Mouse (Mus musculus): ENCODE data around the gene Rad1. TPM values are rescaled to one million over a fixed set of nuclear protein-coding genes. Genes with fewer than 3 reads are reported as not detected.

The Rad1 gene
- total RNA-seq (2018; cell fraction: chromatin; rRNA removed) = 10 to 100 TPM in 4 of 26 experiments, 1 to 10 TPM in 21, under 1 TPM in 1; 0.81 to 13.0 (median 5.4) TPM
- total RNA-seq (2018; cell fraction: cytosol; rRNA removed) = 1 to 10 TPM; 1.9 to 8.2 (median 5.9) TPM
- 10 to 100 TPM in 9 of 26 experiments, 1 to 10 TPM in 17; 1.3 to 13.8 (median 6.1) TPM for total RNA-seq (2018; cell fraction: nucleus; rRNA removed)
- 3.5 to 9.9 TPM (median 7.1 TPM) in 3 replicates for polyA plus RNA-seq (2018)

DNA sequence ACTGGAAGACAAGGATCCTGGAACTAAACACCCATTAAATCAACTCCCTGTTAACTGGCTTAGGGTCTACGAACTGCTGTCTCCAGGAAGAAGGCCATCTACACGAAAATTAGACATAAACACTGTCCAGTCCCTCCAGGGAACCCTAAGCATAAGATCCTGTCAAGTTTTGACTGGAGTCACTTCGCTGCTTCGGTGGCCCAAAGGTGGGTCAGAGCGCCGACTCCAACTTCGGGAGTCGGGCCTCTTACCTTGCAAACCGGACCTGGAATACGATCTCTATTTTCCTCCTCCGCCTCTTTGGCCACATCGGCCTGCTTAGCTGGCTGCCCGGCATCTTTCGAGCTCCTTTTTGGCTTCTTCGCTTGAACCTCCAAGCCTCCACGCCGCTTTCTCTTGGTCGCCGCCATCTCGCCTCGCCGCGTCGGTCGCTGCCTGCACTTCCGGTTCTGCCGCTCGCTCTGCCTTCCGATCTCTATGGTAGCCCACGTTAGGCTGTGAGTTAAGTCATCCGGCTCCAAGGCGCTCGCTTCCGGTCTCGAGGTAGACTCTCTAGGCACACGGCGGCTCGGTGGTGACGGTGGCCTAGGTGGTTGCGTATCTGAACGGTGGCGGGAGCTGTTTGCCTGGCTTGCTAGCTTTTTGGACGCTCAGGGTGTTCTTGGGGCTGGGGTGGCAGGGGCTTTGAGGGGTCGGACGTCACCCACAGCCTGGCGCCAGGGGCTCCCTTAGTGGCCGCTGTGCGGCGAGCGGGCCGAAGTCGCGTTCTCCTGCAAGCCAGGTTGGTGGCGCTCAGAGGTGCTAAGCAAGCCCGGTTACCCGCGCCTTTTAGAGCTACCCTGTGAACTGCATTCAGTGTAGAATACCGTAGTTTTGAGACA, at the start of gene Rad1, which contains the start of gene Brix1:
TSS of gene Rad1 (plus strand) at position 535 of the 881 bp plus-strand sequence.
TSS of gene Brix1 (minus strand) at position 464 of the 881 bp plus-strand sequence.
- under 1% methylated on average over 57 of the region's 58 CpGs for WGBS (ENCODE audit: missing documents)
- Histone ChIP-seq H3K4me3 (ENCODE audit: inconsistent target) (peak within 1 kb of the TSS; percentile 99), H3K36me3 (ENCODE audit: inconsistent target) (peaks cover 9% of the 10 kb centered on the region; the same call in 1 of the 2 replicates), H3K27ac (peak within 1 kb of the TSS; percentile 54), H3K79me2 (ENCODE audit: inconsistent target) (peaks cover 41% of the 10 kb centered on the region)

DNA sequence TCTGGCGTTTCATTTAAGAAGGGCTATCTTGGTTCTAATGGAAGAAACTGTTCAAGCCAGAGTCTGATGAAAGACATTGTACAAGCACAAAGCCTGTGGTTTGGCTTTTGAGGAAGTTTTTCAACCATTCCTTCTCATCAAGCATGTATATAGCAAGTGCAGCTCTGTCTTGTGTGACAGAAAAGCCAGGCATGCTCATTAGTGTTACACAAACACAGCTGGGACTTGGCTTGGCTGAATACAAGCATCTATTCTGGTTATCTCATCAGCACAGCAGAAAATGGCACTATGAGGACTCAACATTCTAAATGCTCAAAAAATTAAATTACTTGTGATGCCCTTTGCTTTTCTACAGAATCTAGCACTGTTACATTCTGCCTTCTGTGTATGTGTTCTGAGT, 48.9 kb upstream of the Rad1 start:
- Histone ChIP-seq H3K4me3 (ENCODE audit: inconsistent target) (no peak overlapping the region), H3K27ac (no peak overlapping the region), H3K79me2 (ENCODE audit: inconsistent target) (no peaks in the 10 kb centered on the region), H3K36me3 (ENCODE audit: inconsistent target) (no peaks in the 10 kb centered on the region; the same call in 1 of the 2 replicates)
- 50% methylated on average over 1 of the region's 1 CpGs for WGBS (ENCODE audit: missing documents)

DNA sequence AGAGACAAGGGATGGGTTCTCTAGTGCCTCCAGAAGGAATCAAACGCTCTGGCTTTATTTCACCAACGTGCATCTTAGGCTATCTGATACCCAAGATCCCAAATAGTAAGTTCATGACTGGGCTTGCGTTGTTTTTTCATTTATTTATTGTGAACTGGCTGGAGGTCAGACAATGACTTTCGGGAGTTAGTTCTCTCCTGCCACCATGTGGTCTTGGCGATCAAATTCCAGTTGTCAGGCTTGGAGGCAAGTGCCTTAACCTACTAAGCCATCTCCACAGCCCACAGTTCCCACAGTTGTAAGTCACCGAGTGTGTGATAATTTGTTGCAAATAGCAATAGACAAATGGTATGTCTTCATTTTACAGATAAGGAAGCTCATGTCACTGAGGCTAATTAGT, 45.9 kb upstream of the Rad1 start:
- Histone ChIP-seq H3K4me3 (ENCODE audit: inconsistent target) (no peak overlapping the region), H3K27ac (no peak overlapping the region), H3K79me2 (ENCODE audit: inconsistent target) (no peaks in the 10 kb centered on the region), H3K36me3 (ENCODE audit: inconsistent target) (peaks cover 4% of the 10 kb centered on the region; the same call in 1 of the 2 replicates)
- WGBS (ENCODE audit: missing documents) = 97% methylated on average over 6 of the region's 6 CpGs

DNA sequence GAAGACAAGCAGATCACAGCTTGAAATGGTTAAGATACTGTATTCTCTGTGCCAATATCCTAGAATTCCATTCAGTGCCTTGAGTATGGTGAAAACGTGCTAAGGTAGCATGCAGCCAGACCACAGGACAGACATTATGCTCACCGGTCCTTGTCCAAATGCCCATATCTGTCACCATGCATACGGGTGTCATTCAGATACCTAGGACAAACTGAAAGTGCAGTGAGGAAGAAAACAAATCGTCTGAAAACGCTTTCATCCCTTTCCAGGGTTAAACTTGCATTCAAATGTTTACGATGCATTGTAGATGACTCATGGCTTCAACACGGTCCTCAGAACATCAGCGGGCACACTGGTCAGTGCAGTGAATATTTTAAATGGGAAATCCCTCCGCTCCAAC, 44.3 kb upstream of the Rad1 start:
- Histone ChIP-seq H3K27ac (no peak overlapping the region), H3K36me3 (ENCODE audit: inconsistent target) (peaks cover 6% of the 10 kb centered on the region; the same call in 1 of the 2 replicates), H3K4me3 (ENCODE audit: inconsistent target) (no peak overlapping the region), H3K79me2 (ENCODE audit: inconsistent target) (no peaks in the 10 kb centered on the region)
- 88% methylated on average over 9 of the region's 9 CpGs for WGBS (ENCODE audit: missing documents)

DNA sequence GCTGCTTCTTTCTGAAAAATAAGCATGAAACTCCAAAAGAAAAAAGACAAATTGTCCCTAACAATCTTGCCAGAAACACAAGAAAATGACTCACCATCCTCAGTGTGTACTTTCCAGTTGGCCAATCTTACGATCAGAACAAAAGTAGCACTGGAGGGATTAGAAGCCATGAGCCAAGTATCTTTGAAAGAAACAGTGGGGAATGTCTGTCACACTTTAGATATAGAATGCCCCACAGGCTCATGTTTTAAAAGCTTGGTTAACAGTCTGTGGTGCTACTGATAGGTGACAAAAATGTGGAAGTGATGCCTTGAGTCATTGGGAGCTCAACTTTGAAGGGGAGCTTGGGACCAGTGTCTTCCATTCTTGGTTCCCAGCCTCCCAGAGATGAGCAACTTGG, 43.5 kb upstream of the Rad1 start:
- 100% methylated on average over 1 of the region's 1 CpGs for WGBS (ENCODE audit: missing documents)
- Histone ChIP-seq H3K36me3 (ENCODE audit: inconsistent target) (peaks cover 8% of the 10 kb centered on the region; the same call in 1 of the 2 replicates), H3K4me3 (ENCODE audit: inconsistent target) (no peak overlapping the region), H3K79me2 (ENCODE audit: inconsistent target) (no peaks in the 10 kb centered on the region), H3K27ac (no peak overlapping the region)

DNA sequence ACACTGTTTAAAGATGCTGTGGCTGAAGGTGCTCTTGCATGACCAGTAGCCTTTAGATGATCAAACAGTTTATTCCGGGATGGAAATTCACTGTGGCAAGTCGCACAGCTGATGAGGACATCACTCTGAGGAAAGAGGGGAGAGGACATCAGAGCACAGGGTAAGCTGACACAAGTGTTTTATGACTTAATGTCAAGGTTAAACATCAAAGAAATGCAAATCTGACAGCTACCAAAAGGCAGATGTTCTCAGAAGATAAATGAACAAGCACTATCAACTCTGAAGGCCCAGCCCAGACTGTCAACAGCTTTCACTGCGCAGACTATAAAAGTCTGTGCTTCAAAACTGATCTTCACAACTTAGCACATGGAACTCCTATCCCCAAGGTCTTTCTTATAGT, 38.7 kb upstream of the Rad1 start:
- WGBS (ENCODE audit: missing documents) = 88% methylated on average over 3 of the region's 3 CpGs
- H3K27ac ChIP-seq = no peak overlapping the region
- no peaks in the 10 kb centered on the region for H3K79me2 ChIP-seq (ENCODE audit: inconsistent target)
- no peak overlapping the region for H3K4me3 ChIP-seq (ENCODE audit: inconsistent target)
- H3K36me3 ChIP-seq (ENCODE audit: inconsistent target) = peaks cover 25% of the 10 kb centered on the region; the same call in 1 of the 2 replicates

DNA sequence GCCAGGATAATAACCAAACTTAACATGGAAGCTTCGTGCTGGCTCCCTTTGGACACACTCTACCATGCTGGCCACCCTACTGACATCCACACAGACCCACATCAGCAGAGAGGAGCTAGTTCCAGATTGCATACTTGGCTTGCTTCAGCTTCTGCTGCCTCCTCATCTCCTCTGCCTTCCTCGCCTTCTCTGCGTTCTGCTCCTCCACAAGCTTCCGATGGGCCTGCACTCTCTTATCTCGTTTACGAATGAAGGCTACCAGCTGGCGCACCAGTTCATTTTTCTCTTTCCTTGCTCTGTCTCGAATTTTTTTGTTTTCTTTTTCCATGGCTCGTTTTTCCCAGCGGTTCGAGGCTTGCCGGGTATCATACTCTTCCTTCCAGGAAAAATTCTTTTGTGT, 24.8 kb upstream of the Rad1 start:
- peaks cover 26% of the 10 kb centered on the region for H3K36me3 ChIP-seq (ENCODE audit: inconsistent target)
- peaks cover 18% of the 10 kb centered on the region; the same call in 1 of the 2 replicates for H3K79me2 ChIP-seq (ENCODE audit: inconsistent target)
- no peak overlapping the region for H3K27ac ChIP-seq
- H3K4me3 ChIP-seq (ENCODE audit: inconsistent target) = no peak overlapping the region
- 92% methylated on average over 10 of the region's 12 CpGs for WGBS (ENCODE audit: missing documents)

DNA sequence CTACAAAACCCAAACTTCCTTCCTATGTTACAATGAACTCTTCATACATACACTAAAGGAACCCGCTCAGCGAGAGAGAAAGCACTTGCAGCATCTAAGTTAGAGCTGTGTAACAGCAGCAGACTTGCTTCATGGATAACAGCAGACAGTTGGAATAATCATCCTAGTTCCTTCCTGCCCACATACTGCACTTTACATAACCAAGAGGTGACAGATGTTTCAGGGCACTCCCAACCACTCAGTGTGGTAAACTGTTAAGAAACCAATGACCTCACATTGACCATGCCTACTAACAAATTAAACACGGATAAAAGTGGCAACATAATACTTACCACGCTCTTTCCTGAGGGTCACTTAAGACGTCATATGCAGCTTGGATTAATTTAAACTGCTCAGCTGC, 22.3 kb upstream of the Rad1 start:
- Histone ChIP-seq H3K4me3 (ENCODE audit: inconsistent target) (no peak overlapping the region), H3K79me2 (ENCODE audit: inconsistent target) (peaks cover 44% of the 10 kb centered on the region), H3K36me3 (ENCODE audit: inconsistent target) (peaks cover 26% of the 10 kb centered on the region), H3K27ac (no peak overlapping the region)
- 78% methylated on average over 5 of the region's 5 CpGs for whole genome bisulfite sequencing (ENCODE audit: missing documents)

DNA sequence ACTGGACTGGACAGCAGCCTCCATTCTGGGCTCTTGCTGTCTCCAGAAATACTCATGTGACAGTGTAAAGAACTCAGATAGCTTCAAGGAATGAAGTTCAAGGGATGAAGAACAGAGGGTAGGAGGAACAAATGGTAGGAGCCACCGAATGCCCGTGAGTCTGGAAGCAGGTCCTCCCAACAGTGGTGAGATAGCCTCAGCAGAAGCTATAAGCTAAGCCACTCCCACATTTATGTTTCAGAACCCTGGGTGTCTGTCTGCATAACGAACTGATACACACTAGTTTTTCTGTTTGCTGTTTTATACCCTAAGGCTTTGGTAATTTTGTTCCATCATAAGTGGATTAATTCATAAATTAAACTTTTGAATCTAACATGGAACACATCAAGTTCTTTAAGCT, 21.1 kb upstream of the Rad1 start:
- Histone ChIP-seq H3K79me2 (ENCODE audit: inconsistent target) (peaks cover 55% of the 10 kb centered on the region), H3K4me3 (ENCODE audit: inconsistent target) (no peak overlapping the region), H3K27ac (no peak overlapping the region), H3K36me3 (ENCODE audit: inconsistent target) (peaks cover 23% of the 10 kb centered on the region)
- 88% methylated on average over 3 of the region's 3 CpGs for WGBS (ENCODE audit: missing documents)

DNA sequence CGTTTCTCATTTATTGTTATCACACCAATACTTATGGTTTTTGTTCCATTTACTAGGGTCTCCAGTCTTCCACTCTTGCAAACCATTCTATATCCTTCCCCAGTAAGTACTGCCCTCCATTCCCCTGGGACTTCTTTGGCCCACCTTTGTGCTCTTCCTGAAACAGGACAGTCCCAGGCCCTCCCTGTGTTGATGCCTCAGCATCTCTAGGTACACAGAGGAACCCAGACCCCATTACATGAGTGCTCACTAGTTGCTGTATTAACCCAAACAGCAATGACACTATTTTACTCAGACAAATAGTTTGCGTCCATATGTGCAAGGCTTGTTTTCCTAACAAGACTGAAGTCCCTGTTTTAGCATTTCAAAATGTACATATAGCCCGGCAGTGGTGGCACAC, 17.1 kb upstream of the Rad1 start:
- Histone ChIP-seq H3K79me2 (ENCODE audit: inconsistent target) (peaks cover 56% of the 10 kb centered on the region), H3K36me3 (ENCODE audit: inconsistent target) (no peaks in the 10 kb centered on the region), H3K27ac (no peak overlapping the region), H3K4me3 (ENCODE audit: inconsistent target) (no peak overlapping the region)
- 97% methylated on average over 3 of the region's 3 CpGs for whole genome bisulfite sequencing (ENCODE audit: missing documents)

DNA sequence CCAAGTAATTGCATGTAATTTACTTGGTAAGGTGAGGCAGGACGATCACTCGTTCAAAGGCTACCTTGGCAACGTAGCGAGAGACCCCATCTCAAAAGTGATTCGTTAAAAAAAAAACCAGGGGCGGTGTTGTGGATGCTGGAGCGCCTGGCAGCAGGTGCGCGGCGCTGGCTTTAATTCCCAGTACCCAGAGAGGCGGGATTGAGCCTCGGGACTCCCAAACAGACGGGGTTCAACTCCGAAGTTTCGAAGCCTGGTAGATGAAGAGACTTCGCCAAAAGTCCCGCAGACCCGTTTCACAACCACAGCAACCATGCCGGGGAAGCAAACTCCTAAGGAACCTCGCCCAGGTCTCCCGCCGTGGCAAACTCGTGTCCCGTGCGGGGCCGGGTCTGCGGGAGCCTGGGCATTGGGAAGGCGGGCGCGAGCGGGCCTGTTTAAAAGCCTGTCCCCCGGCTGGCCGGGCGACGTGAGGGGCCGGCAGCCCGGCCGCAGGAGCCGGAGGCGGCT, 16.1 kb upstream of the Rad1 start:
- under 1% methylated on average over 40 of the region's 40 CpGs for WGBS (ENCODE audit: missing documents)
- Histone ChIP-seq H3K36me3 (ENCODE audit: inconsistent target) (no peaks in the 10 kb centered on the region), H3K79me2 (ENCODE audit: inconsistent target) (peaks cover 51% of the 10 kb centered on the region), H3K4me3 (ENCODE audit: inconsistent target) (peak overlapping the region; percentile 70), H3K27ac (no peak overlapping the region)

DNA sequence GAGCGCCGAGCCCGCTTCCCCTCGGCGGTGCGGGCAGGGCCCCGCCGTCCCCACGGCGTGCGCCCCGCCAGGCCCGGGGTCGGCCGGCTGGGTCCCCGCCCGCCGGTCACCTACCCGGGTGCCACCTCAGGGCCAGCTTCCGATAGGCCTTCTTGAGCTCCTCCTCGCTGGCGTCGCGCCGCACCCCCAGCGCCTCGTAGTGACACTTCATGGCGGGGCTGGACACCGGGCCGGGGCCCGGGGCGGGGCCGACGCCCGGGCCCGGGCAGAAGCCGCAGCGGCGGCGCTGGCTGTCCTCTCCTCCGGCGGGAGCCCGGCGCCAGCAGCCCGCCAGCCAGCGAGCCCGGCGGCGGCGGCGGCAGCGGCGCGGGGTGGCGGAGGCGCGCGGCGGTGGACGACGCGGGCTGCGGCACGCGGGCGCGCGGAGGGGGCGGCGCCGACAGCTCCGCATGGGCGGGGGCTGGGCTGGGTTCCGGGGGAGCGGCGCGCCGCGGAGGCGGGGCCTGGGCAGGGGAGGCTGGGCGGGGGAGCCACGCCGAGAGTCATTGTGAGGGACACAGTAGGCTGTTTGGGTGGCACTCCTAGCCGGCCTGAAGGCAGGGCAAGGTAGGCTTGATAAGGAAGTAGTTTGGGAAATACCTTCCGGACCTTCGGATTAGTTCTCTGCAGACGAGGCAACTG, 15.5 kb upstream of the Rad1 start, which contains the start of gene Dnajc21:
TSS of gene Dnajc21 (minus strand) at position 366 of the 681 bp plus-strand sequence.
- peaks cover 1% of the 10 kb centered on the region; the same call in 1 of the 2 replicates for H3K36me3 ChIP-seq (ENCODE audit: inconsistent target)
- H3K4me3 ChIP-seq (ENCODE audit: inconsistent target) = peak within 1 kb of the TSS; percentile 70
- under 1% methylated on average over 53 of the region's 87 CpGs for WGBS (ENCODE audit: missing documents)
- H3K27ac ChIP-seq = no peak within 1 kb of the TSS
- peaks cover 45% of the 10 kb centered on the region for H3K79me2 ChIP-seq (ENCODE audit: inconsistent target)

DNA sequence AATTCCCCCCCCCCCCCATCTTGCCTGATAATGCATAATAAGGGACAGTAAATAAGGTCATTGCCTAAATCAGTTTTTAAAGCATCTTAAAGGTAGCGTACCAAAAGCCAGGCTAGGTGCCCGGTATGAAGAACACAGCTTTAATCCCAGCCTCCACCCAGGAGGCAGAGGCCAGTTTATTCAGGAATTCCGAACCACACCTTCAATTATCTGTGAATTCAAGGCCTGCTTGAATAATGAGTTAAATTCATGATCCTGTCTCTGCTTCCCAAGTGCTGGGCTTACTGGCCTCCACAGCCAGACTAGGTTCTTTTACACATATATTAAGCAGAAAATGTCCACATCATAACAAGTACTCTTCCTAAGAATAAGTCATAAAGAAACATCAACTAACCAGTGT, 14.9 kb upstream of the Rad1 start:
- H3K79me2 ChIP-seq (ENCODE audit: inconsistent target) = peaks cover 39% of the 10 kb centered on the region
- H3K36me3 ChIP-seq (ENCODE audit: inconsistent target) = peaks cover 8% of the 10 kb centered on the region
- WGBS (ENCODE audit: missing documents) = 51% methylated on average over 3 of the region's 3 CpGs
- no peak overlapping the region for H3K27ac ChIP-seq
- peak overlapping the region; percentile 31 for H3K4me3 ChIP-seq (ENCODE audit: inconsistent target)

DNA sequence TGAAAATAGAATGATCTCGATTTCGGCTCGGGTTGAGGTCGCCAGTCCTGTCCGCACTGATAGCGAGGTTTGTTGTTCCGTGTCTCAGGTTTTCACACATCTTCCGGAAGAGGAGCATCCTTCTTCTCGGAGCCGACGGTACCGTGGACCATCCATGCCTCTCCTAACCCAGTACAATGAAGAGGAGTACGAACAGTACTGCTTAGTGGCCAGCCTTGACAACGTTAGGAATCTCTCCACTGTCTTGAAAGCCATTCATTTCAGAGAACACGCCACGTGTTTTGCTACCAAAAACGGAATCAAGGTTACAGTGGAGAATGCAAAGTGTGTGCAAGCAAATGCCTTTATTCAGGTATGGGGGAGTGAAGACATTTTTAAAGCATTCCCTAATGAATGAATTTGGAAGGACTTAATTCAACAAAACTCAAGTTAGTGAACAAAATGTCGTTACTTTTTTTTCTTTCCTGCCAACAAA, 584 bp downstream of the Rad1 start:
- no peak overlapping the region for H3K27ac ChIP-seq
- H3K36me3 ChIP-seq (ENCODE audit: inconsistent target) = peaks cover 8% of the 10 kb centered on the region; the same call in 1 of the 2 replicates
- peaks cover 41% of the 10 kb centered on the region for H3K79me2 ChIP-seq (ENCODE audit: inconsistent target)
- WGBS (ENCODE audit: missing documents) = 3% methylated on average over 18 of the region's 18 CpGs
- peak overlapping the region; percentile 99 for H3K4me3 ChIP-seq (ENCODE audit: inconsistent target)
